Mouse (Mus musculus): ENCODE measurements around the gene Depdc5. TPM values are rescaled to one million over a fixed set of nuclear protein-coding genes. Genes with fewer than 3 reads are reported as not detected.

Depdc5 gene
- polyA plus RNA-seq, 2 experiments: 18.2 to 26.6 TPM

- no peak for TF ChIP-seq POLR2A (IDR thresholded peaks at IDR 0.05; ENCODE audit: borderline replicate concordance, extremely low read depth, insufficient read depth, insufficient read length)
- no peak overlapping the region for H3K9ac ChIP-seq (ENCODE audit: low read depth, low read length, severe bottlenecking)
- no peaks in the 10 kb centered on the region for H3K27me3 ChIP-seq (ENCODE audit: control insufficient read depth, insufficient read depth, low read length)
- 33% methylated on average over 4 of the region's 4 CpGs for WGBS
- H3K9me3 ChIP-seq (ENCODE audit: control insufficient read depth, low read length): no peaks in the 10 kb centered on the region
- ATAC-seq (ENCODE audit: low FRiP score, low read depth): no peak
- DNase-seq (ENCODE audit: low spot score): no peak
- H3K4me3 ChIP-seq (replicated peaks; ENCODE audit: low read length): no peak overlapping the region
- H3K4me2 ChIP-seq (replicated peaks; ENCODE audit: low read depth, low read length, severe bottlenecking): no peak overlapping the region
- no peak overlapping the region for H3K27ac ChIP-seq (replicated peaks; ENCODE audit: low read depth, low read length)
- no peaks in the 10 kb centered on the region for H3K4me1 ChIP-seq (ENCODE audit: control insufficient read depth, insufficient read depth, low read length)
- no peaks in the 10 kb centered on the region for H3K36me3 ChIP-seq (ENCODE audit: control insufficient read depth, insufficient read depth, low read length)
These were observed 134.2 kb downstream of the Depdc5 start for GRCm38 (mm10) chr5:32997686-32998085.

DNA sequence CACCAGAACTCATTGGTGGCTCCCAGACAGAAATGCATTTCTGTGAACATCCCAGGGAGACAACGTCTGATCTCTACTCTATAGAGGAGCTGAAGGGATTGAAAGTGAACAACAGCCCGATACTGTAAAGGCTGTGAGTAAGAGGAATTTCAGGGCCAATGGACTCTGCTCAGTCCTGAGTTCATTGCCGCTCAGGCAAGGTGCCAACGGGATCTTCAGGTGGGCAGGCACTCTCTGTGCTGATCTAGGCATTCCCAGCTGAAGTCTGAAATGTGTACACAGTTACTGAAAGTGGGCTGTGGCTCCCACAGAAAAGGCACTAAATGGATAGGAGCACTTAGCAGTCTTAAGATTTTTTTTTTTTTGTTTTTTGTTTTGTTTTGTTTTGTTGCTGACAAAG is 135.3 kb downstream of the Depdc5 start:
- H3K27me3 ChIP-seq (ENCODE audit: control insufficient read depth, insufficient read depth, low read length): no peaks in the 10 kb centered on the region
- no peak overlapping the region for H3K4me3 ChIP-seq (replicated peaks; ENCODE audit: low read length)
- 89% methylated on average over 4 of the region's 4 CpGs for WGBS
- no peak overlapping the region for H3K9ac ChIP-seq (ENCODE audit: low read depth, low read length, severe bottlenecking)
- H3K4me1 ChIP-seq (ENCODE audit: control insufficient read depth, insufficient read depth, low read length): no peaks in the 10 kb centered on the region
- no peak for TF ChIP-seq POLR2A (IDR thresholded peaks at IDR 0.05; ENCODE audit: borderline replicate concordance, extremely low read depth, insufficient read depth, insufficient read length)
- H3K4me2 ChIP-seq (replicated peaks; ENCODE audit: low read depth, low read length, severe bottlenecking): no peak overlapping the region
- DNase-seq (ENCODE audit: low spot score) (no peak), ATAC-seq (ENCODE audit: low FRiP score, low read depth) (no peak)
- no peaks in the 10 kb centered on the region for H3K36me3 ChIP-seq (ENCODE audit: control insufficient read depth, insufficient read depth, low read length)
- no peaks in the 10 kb centered on the region for H3K9me3 ChIP-seq (ENCODE audit: control insufficient read depth, low read length)
- H3K27ac ChIP-seq (replicated peaks; ENCODE audit: low read depth, low read length): no peak overlapping the region

DNA sequence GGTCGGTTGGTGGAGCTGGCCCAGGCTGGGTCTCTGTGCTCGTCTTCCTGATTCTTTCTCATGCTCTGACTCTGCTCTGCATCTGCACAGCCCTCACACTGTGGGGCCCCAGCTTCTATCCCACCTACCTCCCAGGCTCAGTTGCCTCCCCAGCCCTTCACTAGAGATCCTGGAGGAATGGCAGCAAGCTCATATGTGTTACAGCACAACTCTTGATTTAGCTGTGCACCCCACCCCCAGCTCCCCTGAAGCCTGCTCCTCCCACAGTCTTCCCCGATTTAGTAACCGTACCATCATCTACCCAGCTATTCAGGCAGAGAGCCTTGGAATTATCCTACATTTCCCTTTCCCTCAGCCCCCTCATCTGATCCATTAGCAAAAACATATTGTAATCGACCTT is 137.6 kb downstream of the Depdc5 start:
- no peak for DNase-seq (ENCODE audit: low spot score)
- no peaks in the 10 kb centered on the region for H3K4me1 ChIP-seq (ENCODE audit: control insufficient read depth, insufficient read depth, low read length)
- H3K4me2 ChIP-seq (replicated peaks; ENCODE audit: low read depth, low read length, severe bottlenecking): no peak overlapping the region
- H3K27me3 ChIP-seq (ENCODE audit: control insufficient read depth, insufficient read depth, low read length): no peaks in the 10 kb centered on the region
- H3K4me3 ChIP-seq (replicated peaks; ENCODE audit: low read length): no peak overlapping the region
- no peak for ATAC-seq (ENCODE audit: low FRiP score, low read depth)
- no peaks in the 10 kb centered on the region for H3K9me3 ChIP-seq (ENCODE audit: control insufficient read depth, low read length)
- H3K27ac ChIP-seq (replicated peaks; ENCODE audit: low read depth, low read length): no peak overlapping the region
- 83% methylated on average over 5 of the region's 5 CpGs for WGBS
- no peaks in the 10 kb centered on the region for H3K36me3 ChIP-seq (ENCODE audit: control insufficient read depth, insufficient read depth, low read length)
- H3K9ac ChIP-seq (ENCODE audit: low read depth, low read length, severe bottlenecking): no peak overlapping the region
- TF ChIP-seq POLR2A (IDR thresholded peaks at IDR 0.05; ENCODE audit: borderline replicate concordance, extremely low read depth, insufficient read depth, insufficient read length): no peak

DNA sequence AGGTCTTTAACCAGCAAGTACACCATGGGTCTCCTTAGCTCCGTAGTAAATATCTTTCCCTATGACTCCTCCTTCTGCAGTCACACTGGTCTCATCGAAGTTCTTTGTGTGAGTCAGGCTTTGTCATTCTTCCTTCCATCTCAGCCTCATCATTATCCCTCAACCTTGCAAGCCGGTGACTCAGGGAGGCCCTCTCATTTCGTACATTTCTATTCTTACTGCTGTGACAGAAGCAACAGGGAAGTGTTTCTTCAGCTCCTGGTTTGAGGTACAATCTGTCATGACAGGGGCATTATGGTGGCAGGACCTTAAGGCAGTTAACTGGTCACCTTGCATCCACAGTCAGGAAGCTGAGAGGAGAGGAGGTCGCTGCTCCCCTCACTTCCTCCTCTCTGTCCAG is 139.3 kb downstream of the Depdc5 start:
- 86% methylated on average over 5 of the region's 5 CpGs for WGBS
- no peak for TF ChIP-seq POLR2A (IDR thresholded peaks at IDR 0.05; ENCODE audit: borderline replicate concordance, extremely low read depth, insufficient read depth, insufficient read length)

DNA sequence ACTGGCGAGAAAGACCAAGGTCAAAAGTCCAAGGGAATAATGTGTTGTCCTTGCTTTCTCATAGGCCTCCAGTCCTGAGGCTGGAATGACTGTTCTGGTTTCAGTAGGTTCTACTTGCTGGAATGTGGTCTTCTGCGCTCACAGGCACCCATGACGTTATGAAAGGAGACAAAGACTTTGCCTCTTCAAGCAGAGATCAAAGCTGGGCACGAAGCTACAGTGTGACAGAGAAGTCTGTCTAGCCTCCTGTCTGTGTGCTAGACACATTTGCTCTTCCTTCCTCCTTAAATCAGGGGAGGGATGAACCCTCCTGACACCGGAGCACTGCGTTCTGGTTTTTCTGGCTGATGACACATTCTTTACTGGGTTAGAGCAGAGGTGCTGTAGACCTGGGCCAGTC is 140.0 kb downstream of the Depdc5 start:
- Histone ChIP-seq H3K4me3 (replicated peaks; ENCODE audit: low read length) (no peak overlapping the region), H3K4me2 (replicated peaks; ENCODE audit: low read depth, low read length, severe bottlenecking) (no peak overlapping the region), H3K9ac (ENCODE audit: low read depth, low read length, severe bottlenecking) (no peak overlapping the region), H3K36me3 (ENCODE audit: control insufficient read depth, insufficient read depth, low read length) (no peaks in the 10 kb centered on the region), H3K27ac (replicated peaks; ENCODE audit: low read depth, low read length) (no peak overlapping the region), H3K9me3 (ENCODE audit: control insufficient read depth, low read length) (no peaks in the 10 kb centered on the region), H3K27me3 (ENCODE audit: control insufficient read depth, insufficient read depth, low read length) (no peaks in the 10 kb centered on the region), H3K4me1 (ENCODE audit: control insufficient read depth, insufficient read depth, low read length) (peaks cover 5% of the 10 kb centered on the region; the same call in 1 of the 2 replicates)
- DNase-seq (ENCODE audit: low spot score): no peak
- no peak for ATAC-seq (ENCODE audit: low FRiP score, low read depth)
- WGBS: 77% methylated on average over 6 of the region's 6 CpGs
- no peak for TF ChIP-seq POLR2A (IDR thresholded peaks at IDR 0.05; ENCODE audit: borderline replicate concordance, extremely low read depth, insufficient read depth, insufficient read length)

More for the DNA sequence above, 139.3 kb downstream of the Depdc5 start:
- Histone ChIP-seq H3K4me1 (ENCODE audit: control insufficient read depth, insufficient read depth, low read length) (peaks cover 5% of the 10 kb centered on the region; the same call in 1 of the 2 replicates), H3K9ac (ENCODE audit: low read depth, low read length, severe bottlenecking) (no peak overlapping the region), H3K27ac (replicated peaks; ENCODE audit: low read depth, low read length) (no peak overlapping the region), H3K9me3 (ENCODE audit: control insufficient read depth, low read length) (no peaks in the 10 kb centered on the region), H3K4me2 (replicated peaks; ENCODE audit: low read depth, low read length, severe bottlenecking) (no peak overlapping the region), H3K27me3 (ENCODE audit: control insufficient read depth, insufficient read depth, low read length) (no peaks in the 10 kb centered on the region), H3K36me3 (ENCODE audit: control insufficient read depth, insufficient read depth, low read length) (no peaks in the 10 kb centered on the region), H3K4me3 (replicated peaks; ENCODE audit: low read length) (no peak overlapping the region)
- DNase-seq (ENCODE audit: low spot score) (no peak), ATAC-seq (ENCODE audit: low FRiP score, low read depth) (no peak)

GRCm38 (mm10) chr5:33004110-33004509 is 140.6 kb downstream of the Depdc5 start:
- ATAC-seq (ENCODE audit: low FRiP score, low read depth) (no peak), DNase-seq (ENCODE audit: low spot score) (no peak)
- Histone ChIP-seq H3K4me2 (replicated peaks; ENCODE audit: low read depth, low read length, severe bottlenecking) (no peak overlapping the region), H3K27ac (replicated peaks; ENCODE audit: low read depth, low read length) (no peak overlapping the region), H3K27me3 (ENCODE audit: control insufficient read depth, insufficient read depth, low read length) (no peaks in the 10 kb centered on the region), H3K9ac (ENCODE audit: low read depth, low read length, severe bottlenecking) (no peak overlapping the region), H3K9me3 (ENCODE audit: control insufficient read depth, low read length) (no peaks in the 10 kb centered on the region), H3K4me1 (ENCODE audit: control insufficient read depth, insufficient read depth, low read length) (peaks cover 5% of the 10 kb centered on the region; the same call in 1 of the 2 replicates), H3K36me3 (ENCODE audit: control insufficient read depth, insufficient read depth, low read length) (no peaks in the 10 kb centered on the region), H3K4me3 (replicated peaks; ENCODE audit: low read length) (no peak overlapping the region)
- 59% methylated on average over 4 of the region's 4 CpGs for WGBS
- no peak for TF ChIP-seq POLR2A (IDR thresholded peaks at IDR 0.05; ENCODE audit: borderline replicate concordance, extremely low read depth, insufficient read depth, insufficient read length)

Measured in limb, embryonic 14.5 days (tissue).